In genomic region chr6:29717541-29717940, GRCm38 (mm10) we compare ENCODE assay signal across 9 mouse cellular contexts. TPM values are rescaled to one million over a fixed set of nuclear protein-coding genes. Genes with fewer than 3 reads are reported as not detected.
DNase-seq lines count a peak whose midpoint lies in the region; ATAC-seq and TF ChIP-seq lines count a peak whose summit lies in the region.
"Had no signal": no experiment of that assay in that cellular context is flagged by ENCODE, and none has a peak within 500 bp of the region (broad histone marks: within the 10 kb centered on the region; RNA-seq: fewer than 3 reads in every experiment).

No protein-coding gene starts in this region.

- H3K36me3 ChIP-seq in intestine, embryonic 14.5 days (ENCODE audit: control insufficient read depth, insufficient read depth, low read length) = no peaks in the 10 kb centered on the region
- no peaks in the 10 kb centered on the region for H3K36me3 ChIP-seq in intestine, postnatal 0 days (ENCODE audit: control insufficient read depth, insufficient read depth)
- H3K36me3 ChIP-seq in E14TG2a.4 (ENCODE audit: insufficient read depth, low read length) = no peaks in the 10 kb centered on the region
- no peaks in the 10 kb centered on the region for H3K36me3 ChIP-seq in embryonic facial prominence, embryonic 10.5 days (replicated peaks)
- H3K36me3 ChIP-seq in limb, embryonic 11.5 days (ENCODE audit: control insufficient read depth, insufficient read depth, low read length) = no peaks in the 10 kb centered on the region

- no peak overlapping the region for H3K4me3 ChIP-seq in intestine, embryonic 14.5 days (ENCODE audit: low read depth, low read length)
- no peak overlapping the region for H3K4me3 ChIP-seq in intestine, postnatal 0 days (ENCODE audit: low read depth, low read length)
- H3K4me3 ChIP-seq in E14TG2a.4 (replicated peaks; ENCODE audit: low read length) = peak overlapping the region; percentile 73
- H3K4me3 ChIP-seq in embryonic facial prominence, embryonic 10.5 days = no peak overlapping the region
- H3K4me3 ChIP-seq in limb, embryonic 11.5 days (ENCODE audit: low read depth, low read length) = no peak overlapping the region

- no peak for ATAC-seq in intestine, embryonic 14.5 days (replicated peaks; ENCODE audit: low FRiP score, low TSS enrichment, low read depth)
- ATAC-seq in intestine, postnatal 0 days = no peak
- ATAC-seq in limb, embryonic 11.5 days (ENCODE audit: insufficient number of reproducible peaks, low FRiP score, low TSS enrichment, low read depth) = no peak

- TF ChIP-seq CTCF in intestine, postnatal 0 days (IDR thresholded peaks at IDR 0.05; ENCODE audit: low read depth) = no peak
- no peak for TF ChIP-seq CTCF in E14TG2a.4 (conservative IDR thresholded peaks at IDR 0.05; ENCODE audit: low read length)

- H3K9ac ChIP-seq in intestine, embryonic 14.5 days (ENCODE audit: low read length) = no peak overlapping the region
- H3K9ac ChIP-seq in intestine, postnatal 0 days (ENCODE audit: low read depth, low read length) = no peak overlapping the region
- peak overlapping the region; percentile 38; the same call in 1 of the 2 replicates for H3K9ac ChIP-seq in limb, embryonic 11.5 days (ENCODE audit: low read length)

- H3K4me2 ChIP-seq in intestine, embryonic 14.5 days (ENCODE audit: low read length) = 0 out of 2 replicates have a peak overlapping the region, but pooled peaks have one; percentile 61
- no peak overlapping the region for H3K4me2 ChIP-seq in intestine, postnatal 0 days (replicated peaks; ENCODE audit: low read depth)
- peak overlapping the region; percentile 31; the same call in 1 of the 2 replicates for H3K4me2 ChIP-seq in limb, embryonic 11.5 days (ENCODE audit: low read depth, severe bottlenecking)

- H3K4me1 ChIP-seq in intestine, embryonic 14.5 days (replicated peaks; ENCODE audit: control insufficient read depth, insufficient read depth, low read length) = peaks cover 12% of the 10 kb centered on the region
- H3K4me1 ChIP-seq in intestine, postnatal 0 days (replicated peaks; ENCODE audit: control insufficient read depth, insufficient read depth, low read length) = 0 out of 2 replicates have a peak, but pooled peaks cover 4% of the 10 kb centered on the region
- peaks cover 39% of the 10 kb centered on the region for H3K4me1 ChIP-seq in E14TG2a.4 (replicated peaks; ENCODE audit: low read depth, low read length)
- H3K4me1 ChIP-seq in embryonic facial prominence, embryonic 10.5 days = peaks cover 31% of the 10 kb centered on the region
- peaks cover 13% of the 10 kb centered on the region for H3K4me1 ChIP-seq in limb, embryonic 11.5 days (ENCODE audit: control insufficient read depth, insufficient read depth, low read length)

- H3K27me3 ChIP-seq in intestine, embryonic 14.5 days (replicated peaks; ENCODE audit: control insufficient read depth, insufficient read depth, low read length) = no peaks in the 10 kb centered on the region
- H3K27me3 ChIP-seq in intestine, postnatal 0 days (replicated peaks; ENCODE audit: control insufficient read depth, insufficient read depth, low read length) = no peaks in the 10 kb centered on the region
- peaks cover 15% of the 10 kb centered on the region for H3K27me3 ChIP-seq in E14TG2a.4 (ENCODE audit: insufficient read depth, low read length)
- peaks cover 37% of the 10 kb centered on the region for H3K27me3 ChIP-seq in embryonic facial prominence, embryonic 10.5 days (replicated peaks; ENCODE audit: low read depth, poor library complexity, severe bottlenecking)
- no peaks in the 10 kb centered on the region; the same call in 1 of the 2 replicates for H3K27me3 ChIP-seq in limb, embryonic 11.5 days (ENCODE audit: control insufficient read depth, insufficient read depth, low read length)

- no peaks in the 10 kb centered on the region for H3K9me3 ChIP-seq in intestine, embryonic 14.5 days (ENCODE audit: control insufficient read depth, low read length)
- H3K9me3 ChIP-seq in intestine, postnatal 0 days (ENCODE audit: control insufficient read depth) = no peaks in the 10 kb centered on the region
- H3K9me3 ChIP-seq in E14TG2a.4 (ENCODE audit: low read length) = no peaks in the 10 kb centered on the region
- no peaks in the 10 kb centered on the region for H3K9me3 ChIP-seq in embryonic facial prominence, embryonic 10.5 days
- H3K9me3 ChIP-seq in limb, embryonic 11.5 days (ENCODE audit: control insufficient read depth, low read length) = no peaks in the 10 kb centered on the region

- H3K27ac ChIP-seq in intestine, embryonic 14.5 days (ENCODE audit: low read depth) = no peak overlapping the region
- no peak overlapping the region for H3K27ac ChIP-seq in intestine, postnatal 0 days (ENCODE audit: low read depth, low read length)
- peak overlapping the region; percentile 40; the same call in 1 of the 2 replicates for H3K27ac ChIP-seq in embryonic facial prominence, embryonic 10.5 days (replicated peaks)
- no peak overlapping the region for H3K27ac ChIP-seq in limb, embryonic 11.5 days (replicated peaks; ENCODE audit: low read depth, low read length)

- DNase-seq in intestine, embryonic 14.5 days (ENCODE audit: low spot score) = no peak
- no peak for DNase-seq in embryonic facial prominence, embryonic 10.5 days (ENCODE audit: low spot score)
- no peak for DNase-seq in limb, embryonic 11.5 days (ENCODE audit: low spot score)
- no peak for DNase-seq in urinary bladder, postnatal 14 days (ENCODE audit: low spot score)
- DNase-seq in adipocyte (ENCODE audit: low spot score) = no peak
- DNase-seq in kidney, adult 9 months = no peak
- DNase-seq: spleen, adult 18-20 months had no signal

- WGBS in intestine, embryonic 14.5 days = 62% methylated on average over 10 of the region's 10 CpGs
- 71% methylated on average over 10 of the region's 10 CpGs for WGBS in intestine, postnatal 0 days
- WGBS in embryonic facial prominence, embryonic 10.5 days = 56% methylated on average over 10 of the region's 10 CpGs
- 62% methylated on average over 10 of the region's 10 CpGs for WGBS in limb, embryonic 11.5 days

RNA-seq across cellular contexts. Expression of gene Smo, which starts 17.8 kb away (rescaled TPM):
- polyA plus RNA-seq in intestine, embryonic 14.5 days (2014; fragmentation: Nextera tagmentation; extraction: Ambion mirVana) = 46.5 and 48.0 TPM in 2 replicates
- 7.1 and 7.4 TPM in 2 replicates for polyA plus RNA-seq in intestine, postnatal 0 days (2015; fragmentation: Nextera tagmentation; extraction: Ambion mirVana)
- polyA plus RNA-seq in embryonic facial prominence, embryonic 10.5 days (2016; fragmentation: Nextera tagmentation; extraction: Ambion mirVana) = 56.8 and 60.9 TPM in 2 replicates
- 67.5 and 78.9 TPM in 2 replicates for polyA plus RNA-seq in limb, embryonic 11.5 days (2014; fragmentation: Nextera tagmentation; extraction: Ambion mirVana)

RNA-seq across cellular contexts. Expression of gene Tspan33, which starts 23.5 kb away (rescaled TPM):
- polyA plus RNA-seq in intestine, embryonic 14.5 days (2014; fragmentation: Nextera tagmentation; extraction: Ambion mirVana) = 1.8 and 3.3 TPM in 2 replicates
- 0.84 and 1.0 TPM in 2 replicates for polyA plus RNA-seq in intestine, postnatal 0 days (2015; fragmentation: Nextera tagmentation; extraction: Ambion mirVana)
- polyA plus RNA-seq in embryonic facial prominence, embryonic 10.5 days (2016; fragmentation: Nextera tagmentation; extraction: Ambion mirVana) = 6.0 and 7.4 TPM in 2 replicates
- polyA plus RNA-seq in limb, embryonic 11.5 days (2014; fragmentation: Nextera tagmentation; extraction: Ambion mirVana) = 3.1 and 4.7 TPM in 2 replicates

RNA-seq across cellular contexts. Expression of gene Ahcyl2, which starts 50.3 kb away (rescaled TPM):
- polyA plus RNA-seq in intestine, embryonic 14.5 days (2014; fragmentation: Nextera tagmentation; extraction: Ambion mirVana) = 34.0 and 43.8 TPM in 2 replicates
- 74.7 and 83.6 TPM in 2 replicates for polyA plus RNA-seq in intestine, postnatal 0 days (2015; fragmentation: Nextera tagmentation; extraction: Ambion mirVana)
- 12.0 and 14.9 TPM in 2 replicates for polyA plus RNA-seq in embryonic facial prominence, embryonic 10.5 days (2016; fragmentation: Nextera tagmentation; extraction: Ambion mirVana)
- polyA plus RNA-seq in limb, embryonic 11.5 days (2014; fragmentation: Nextera tagmentation; extraction: Ambion mirVana) = 16.5 and 17.3 TPM in 2 replicates
